Mouse (Mus musculus) testis, adult 2 months (tissue): ENCODE measurements at regions not wholly inside any gene's neighbourhood (a gene's known extent, or its start where the extent isn't known, plus 50 kb on each side); places are given as distances from the start of the nearest gene placed in this dataset.

Experiments used
- CTCF ChIP-seq: fragments of 200-500 bp; IDR thresholded peaks from 2 replicates; pipeline ENCODE4 v1.5.1; 2012; ENCODE audit warnings: low read depth, mild to moderate bottlenecking, inconsistent platforms, low read length, moderate library complexity; ENCODE audit not compliant: control insufficient read depth, insufficient read depth, insufficient replicate concordance
- POLR2A ChIP-seq: fragments of 200-500 bp; IDR thresholded peaks from 2 replicates; pipeline ENCODE4 v1.6.1; 2012; ENCODE audit warnings: low read depth, mild to moderate bottlenecking, inconsistent platforms, low read length, moderate library complexity; ENCODE audit not compliant: control insufficient read depth

DNA sequence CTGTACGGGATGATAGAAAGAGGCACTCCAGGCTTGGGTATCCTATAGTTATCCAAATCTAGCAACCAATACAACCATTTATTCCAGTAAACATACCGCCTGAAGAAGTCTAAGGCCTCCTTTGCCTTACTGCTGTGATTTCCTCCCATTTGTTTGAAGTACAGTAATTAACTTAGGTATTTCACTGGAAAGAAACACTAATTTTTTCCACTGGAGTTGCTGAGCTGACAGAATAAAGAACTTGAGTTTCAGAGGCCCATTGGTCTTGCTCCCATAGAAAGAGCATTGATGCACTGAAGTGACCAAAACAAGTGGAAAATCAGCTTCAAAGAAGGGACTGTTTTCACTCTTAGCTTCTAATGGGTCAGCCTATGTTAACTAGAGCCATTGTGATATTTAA, 1100.8 kb upstream of the Gm7489 start:
- TF ChIP-seq CTCF (no peak), POLR2A (no peak)
